Mouse (Mus musculus) CH12.LX (cell line): ENCODE results near the gene Scfd2. TPM values are rescaled to one million over a fixed set of nuclear protein-coding genes. Genes with fewer than 3 reads are reported as not detected.

Source experiments
- DNase-seq: peaks from one replicate; pipeline ENCODE4 v3.0.0-alpha.2; 2013; ENCODE audit errors: extremely low read depth
- H3K27ac ChIP-seq: 2 replicates; pipeline ENCODE4 v1.5.1; 2012; ENCODE audit warnings: low read depth, mild to moderate bottlenecking, control low read depth, moderate library complexity; ENCODE audit not compliant: insufficient read depth
- H3K27me3 ChIP-seq: replicated peaks from 2 replicates; pipeline ENCODE3; 2012; ENCODE audit warnings: inconsistent platforms
- H3K36me3 ChIP-seq, 2 experiments: replicated peaks in 1 of 2; 2 replicates each; pipeline versions ENCODE3 to v1.6.1; 2012; ENCODE audit warnings: inconsistent platforms in 1 of 2, low read length in 1 of 2, mild to moderate bottlenecking in 1 of 2, mixed read lengths in 1 of 2, moderate library complexity in 1 of 2; ENCODE audit not compliant: control insufficient read depth in 1 of 2, insufficient read depth in 1 of 2
- H3K4me1 ChIP-seq, 2 experiments: 2 replicates each; pipeline ENCODE4 v1.6.1; 2012; ENCODE audit warnings: inconsistent platforms in 1 of 2, moderate library complexity in 1 of 2; ENCODE audit not compliant: insufficient read depth in 2 of 2, control insufficient read depth in 1 of 2
- H3K4me2 ChIP-seq: 2 replicates; pipeline ENCODE4 v1.6.1; 2012; ENCODE audit warnings: low read depth, mild to moderate bottlenecking, control low read depth; ENCODE audit not compliant: poor library complexity, insufficient read depth, severe bottlenecking
- H3K4me3 ChIP-seq, 3 experiments: fragments of 150-350 bp in 1 of 3; sonication (generic) in 1 of 3; replicated peaks in 1 of 3; 2 replicates each; pipeline versions ENCODE3 to v1.5.1; 2011 to 2012; ENCODE audit warnings: low read depth in 2 of 3, low read length in 2 of 3, mild to moderate bottlenecking in 2 of 3, moderate library complexity in 2 of 3, control low read depth in 1 of 3, improper control_type of control experiment in 1 of 3, inconsistent platforms in 1 of 3, mixed read lengths in 1 of 3; ENCODE audit not compliant: poor library complexity in 1 of 3
- H3K79me2 ChIP-seq: replicated peaks from 2 replicates; pipeline ENCODE4 v1.6.1; 2012; ENCODE audit warnings: mild to moderate bottlenecking, moderate library complexity; ENCODE audit not compliant: control insufficient read depth, poor library complexity, insufficient read depth, severe bottlenecking; ENCODE audit errors: extremely low read depth
- H3K9ac ChIP-seq: 2 replicates; pipeline ENCODE4 v1.6.1; 2012; ENCODE audit warnings: low read depth, mild to moderate bottlenecking, control low read depth, moderate library complexity; ENCODE audit not compliant: insufficient read depth
- H3K9me3 ChIP-seq: replicated peaks from 2 replicates; pipeline ENCODE3; 2012; ENCODE audit warnings: low read length, inconsistent platforms, mixed read lengths
- BHLHE40 ChIP-seq: IDR thresholded peaks from 2 replicates; pipeline ENCODE4 v1.6.1; 2011; ENCODE audit warnings: mild to moderate bottlenecking, low read depth, low read length, improper control_type of control experiment
- CTCF ChIP-seq, 2 experiments: IDR thresholded peaks in 1 of 2; conservative IDR thresholded peaks in 1 of 2; 2 replicates each; pipeline ENCODE4 v1.5.1; 2011 to 2012; ENCODE audit warnings: low read depth in 2 of 2, low read length in 2 of 2, improper control_type of control experiment in 1 of 2, inconsistent platforms in 1 of 2, mild to moderate bottlenecking in 1 of 2, moderate library complexity in 1 of 2
- E2F4 ChIP-seq: IDR thresholded peaks from 2 replicates; pipeline ENCODE4 v1.6.1; 2011; ENCODE audit warnings: low read depth, low read length, improper control_type of control experiment; ENCODE audit not compliant: insufficient replicate concordance
- ELF1 ChIP-seq: IDR thresholded peaks from 2 replicates; pipeline ENCODE4 v1.6.1; 2014; ENCODE audit warnings: low read depth, mild to moderate bottlenecking, inconsistent platforms, low read length, improper control_type of control experiment
- IRF4 ChIP-seq: IDR thresholded peaks from 2 replicates; pipeline ENCODE4 v1.6.1; 2014; ENCODE audit warnings: low read depth, mild to moderate bottlenecking, inconsistent platforms, low read length, improper control_type of control experiment
- JUN ChIP-seq: IDR thresholded peaks from 2 replicates; pipeline ENCODE4 v1.6.1; 2011; ENCODE audit warnings: low read depth, mild to moderate bottlenecking, low read length, improper control_type of control experiment, moderate library complexity; ENCODE audit not compliant: insufficient read depth
- MAFK ChIP-seq: IDR thresholded peaks from 2 replicates; pipeline ENCODE4 v1.6.1; 2011; ENCODE audit warnings: low read length, improper control_type of control experiment; ENCODE audit not compliant: insufficient replicate concordance
- MAX ChIP-seq: IDR thresholded peaks from 2 replicates; pipeline ENCODE4 v1.6.1; 2011; ENCODE audit warnings: low read length, improper control_type of control experiment
- MEF2A ChIP-seq: IDR thresholded peaks from 2 replicates; pipeline ENCODE4 v1.6.1; 2014; ENCODE audit warnings: low read depth, mild to moderate bottlenecking, inconsistent platforms, low read length, improper control_type of control experiment, borderline replicate concordance
- MXI1 ChIP-seq: IDR thresholded peaks from 2 replicates; pipeline ENCODE4 v1.6.1; 2011; ENCODE audit warnings: mild to moderate bottlenecking, low read depth, low read length, improper control_type of control experiment
- MYC ChIP-seq: IDR thresholded peaks from 2 replicates; pipeline ENCODE4 v1.6.1; 2011; ENCODE audit warnings: low read depth, mild to moderate bottlenecking, improper control_type of control experiment, low read length
- POLR2A ChIP-seq: IDR thresholded peaks from 2 replicates; pipeline ENCODE4 v1.6.1; 2011; ENCODE audit warnings: low read depth, mild to moderate bottlenecking, improper control_type of control experiment, low read length
- POLR2AphosphoS2 ChIP-seq: IDR thresholded peaks from 2 replicates; pipeline ENCODE4 v1.6.1; 2011; ENCODE audit warnings: low read depth, low read length, improper control_type of control experiment
- RAD21 ChIP-seq: IDR thresholded peaks from 2 replicates; pipeline ENCODE4 v1.6.1; 2011; ENCODE audit warnings: low read depth, mild to moderate bottlenecking, low read length, improper control_type of control experiment, moderate library complexity
- SMC3 ChIP-seq: IDR thresholded peaks from 2 replicates; pipeline ENCODE4 v1.6.1; 2011; ENCODE audit warnings: low read depth, low read length, improper control_type of control experiment
- TBP ChIP-seq: conservative IDR thresholded peaks from 2 replicates; pipeline ENCODE4 v1.6.1; 2011; ENCODE audit warnings: low read depth, low read length, improper control_type of control experiment
- TCF12 ChIP-seq: IDR thresholded peaks from 2 replicates; pipeline ENCODE4 v1.6.1; 2014; ENCODE audit warnings: low read depth, mild to moderate bottlenecking, inconsistent platforms, low read length, improper control_type of control experiment
- ZC3H11A ChIP-seq: IDR thresholded peaks from 2 replicates; pipeline ENCODE4 v1.6.1; 2012; ENCODE audit warnings: low read depth, mild to moderate bottlenecking, inconsistent platforms, low read length, improper control_type of control experiment
- ZKSCAN1 ChIP-seq: IDR thresholded peaks from 2 replicates; pipeline ENCODE4 v1.6.1; 2012; ENCODE audit warnings: low read depth, inconsistent platforms, low read length, improper control_type of control experiment, borderline replicate concordance
- ZMIZ1 ChIP-seq: IDR thresholded peaks from 2 replicates; pipeline ENCODE4 v1.6.1; 2012; ENCODE audit warnings: low read depth, mild to moderate bottlenecking, inconsistent platforms, low read length, improper control_type of control experiment
- ZNF384 ChIP-seq: IDR thresholded peaks from 2 replicates; pipeline ENCODE4 v1.6.1; 2012; ENCODE audit warnings: low read depth, low read length, improper control_type of control experiment, inconsistent platforms
- dilution Hi-C: fragments of 300-500 bp; cut with MboI; formaldehyde crosslinking; loops from 2 replicates; pipeline ENCODE4 v1.14.3; 2020; ENCODE audit warnings: low sequenced_read_pairs; ENCODE audit not compliant: extremely low pct_unique_long_range_greater_than_20kb, extremely low pct_ligation_motif_present
- in situ Hi-C: fragments of 300-500 bp; cut with MboI; formaldehyde crosslinking; loops from 3 replicates; pipeline ENCODE4 v1.14.3; 2019; ENCODE audit warnings: low sequenced_read_pairs, low pct_ligation_motif_present, low pct_unique_long_range_greater_than_20kb, mixed read lengths
- polyA plus RNA-seq: library from polyadenylated mRNA; unstranded; fragments of >175 nt; gene quantifications from 2 replicates; pipeline ENCODE4 v1.2.1, GENCODE M21; 2012; ENCODE audit warnings: low read depth; ENCODE audit not compliant: insufficient read length
- total RNA-seq, 2 experiments: library from RNA; depleted of rRNA; stranded (reverse); fragments of 300-350 nt in 1 of 2; fragments of >200 nt in 1 of 2; gene quantifications; 2 replicates each; pipeline ENCODE4 v1.2.3; 2012 to 2014

The Scfd2 gene
- total and polyA plus RNA-seq, 3 experiments, result 13.2 to 18.0 (median 14.4) TPM

DNA sequence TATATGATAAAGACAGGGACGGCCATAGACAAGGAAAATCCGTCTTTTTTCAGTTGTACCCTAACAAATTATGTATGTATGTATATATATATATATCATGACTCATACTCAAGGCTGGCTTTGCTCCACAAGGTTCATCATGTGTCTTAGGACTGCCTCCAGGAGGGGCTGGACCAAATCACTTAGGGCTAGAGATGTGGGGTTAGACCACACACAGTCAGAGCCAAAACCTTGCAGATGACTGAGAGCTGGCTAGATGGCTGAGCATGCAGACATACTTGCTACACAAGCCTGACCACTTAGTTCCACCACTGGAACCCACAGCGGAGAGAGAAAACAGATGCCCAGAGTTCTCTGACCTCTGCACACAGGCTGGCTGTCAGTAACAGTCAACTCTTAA lies 363.5 kb downstream of the Scfd2 start:
- Histone ChIP-seq H3K4me3 (no peak overlapping the region), H3K79me2 (no peaks in the 10 kb centered on the region), H3K4me1 (peaks cover 8 to 33% of the 10 kb centered on the region in 2 experiments), H3K4me2 (no peak overlapping the region), H3K27me3 (no peaks in the 10 kb centered on the region), H3K9me3 (no peaks in the 10 kb centered on the region), H3K36me3 (no peaks in the 10 kb centered on the region), H3K27ac (no peak overlapping the region), H3K9ac (no peak overlapping the region)
- in situ Hi-C loops, result no loop called here
- dilution Hi-C loops, result no loop called here
- TF ChIP-seq TCF12, result no peak
- no peak for TF ChIP-seq ZNF384
- no peak for TF ChIP-seq TBP
- no peak for TF ChIP-seq MYC
- no peak for TF ChIP-seq JUN
- TF ChIP-seq ZKSCAN1, result no peak
- no peak for TF ChIP-seq ELF1
- no peak for TF ChIP-seq MAFK
- TF ChIP-seq SMC3, result no peak
- TF ChIP-seq MAX, result no peak
- TF ChIP-seq MXI1, result no peak
- no peak for TF ChIP-seq POLR2AphosphoS2
- TF ChIP-seq BHLHE40, result no peak
- no peak for TF ChIP-seq MEF2A
- TF ChIP-seq POLR2A, result no peak
- TF ChIP-seq ZMIZ1, result no peak
- TF ChIP-seq CTCF (conservative IDR thresholded peaks at IDR 0.05 in 1 of 2, IDR thresholded peaks at IDR 0.05 in 1 of 2; ENCODE audit: low read depth in 2 of 2, low read length in 2 of 2), result no peak
- TF ChIP-seq ZC3H11A, result no peak
- TF ChIP-seq RAD21, result no peak
- DNase-seq, result no peak

DNA sequence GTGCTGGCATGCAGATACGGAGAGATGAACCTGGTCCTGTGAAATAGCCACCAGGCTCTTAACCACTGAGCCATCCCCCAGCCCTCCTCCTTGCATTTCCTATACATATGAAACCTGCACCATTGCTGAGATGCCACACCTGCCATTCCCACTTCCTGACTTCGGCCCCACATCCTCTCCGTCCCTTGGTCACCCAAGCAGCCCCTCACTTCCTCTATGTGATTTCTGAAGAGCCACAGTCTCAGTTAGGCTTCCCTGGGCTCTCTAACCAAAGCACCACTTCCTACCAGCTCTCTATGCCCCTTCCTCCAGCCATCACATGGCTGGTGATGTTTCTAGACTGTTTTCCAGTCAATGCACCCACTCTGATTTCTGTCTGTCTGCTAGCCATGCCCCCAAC lies 364.9 kb downstream of the Scfd2 start:
- Histone ChIP-seq H3K9me3 (no peaks in the 10 kb centered on the region), H3K36me3 (no peaks in the 10 kb centered on the region), H3K79me2 (no peaks in the 10 kb centered on the region), H3K4me2 (peak overlapping the region; percentile 27; the same call in 1 of the 2 replicates), H3K9ac (no peak overlapping the region), H3K27ac (no peak overlapping the region), H3K27me3 (no peaks in the 10 kb centered on the region), H3K4me3 (no peak overlapping the region), H3K4me1 (peaks cover 8 to 33% of the 10 kb centered on the region in 2 experiments)
- in situ Hi-C loops, result no loop called here
- DNase-seq, result peak; percentile 31
- TF ChIP-seq E2F4 (no peak), IRF4 (peak; percentile 38; the same call in 1 of the 2 replicates)
- dilution Hi-C loops, result no loop called here
